Mouse (Mus musculus) embryonic fibroblast, embryonic 13.5 days (primary cell): ENCODE results near the gene Zfp418. TPM values are rescaled to one million over a fixed set of nuclear protein-coding genes. Genes with fewer than 3 reads are reported as not detected.
"Not testable (repeated sequence)": the region's sequence is repeated elsewhere in the genome, so short reads cannot be mapped to it uniquely, and the experiment has no call there.

ENCODE experiments used
- H3K27ac ChIP-seq: 2 replicates; pipeline ENCODE4 v1.5.1; 2012; ENCODE audit warnings: low read length, control low read depth, inconsistent platforms; ENCODE audit not compliant: insufficient read depth
- H3K4me1 ChIP-seq: 2 replicates; pipeline ENCODE4 v1.6.1; 2011; ENCODE audit warnings: low read length; ENCODE audit not compliant: control insufficient read depth, insufficient read depth
- H3K4me3 ChIP-seq: 2 replicates; pipeline ENCODE4 v1.5.1; 2011; ENCODE audit warnings: mild to moderate bottlenecking, control low read depth, low read length; ENCODE audit not compliant: insufficient read depth
- CTCF ChIP-seq: IDR thresholded peaks from 2 replicates; pipeline ENCODE4 v1.5.1; 2011; ENCODE audit warnings: mild to moderate bottlenecking, control low read depth, low read length, moderate library complexity, borderline replicate concordance; ENCODE audit not compliant: insufficient read depth
- POLR2A ChIP-seq: IDR thresholded peaks from 2 replicates; pipeline ENCODE4 v1.6.1; 2011; ENCODE audit warnings: low read depth, mild to moderate bottlenecking, control low read depth, low read length, moderate library complexity
- polyA plus RNA-seq: library from polyadenylated mRNA; stranded (reverse); fragments of >200 nt; gene quantifications from 2 replicates; pipeline ENCODE4 v1.2.4, GENCODE M21; 2011; ENCODE audit warnings: low read depth; ENCODE audit not compliant: missing spikeins, insufficient read length

The Zfp418 gene
- polyA plus RNA-seq, 1 experiment, result 2.0 TPM

GRCm38 (mm10) chr7:7188191-7188942 is 17.2 kb downstream of the Zfp418 start:
- H3K27ac ChIP-seq, result no peak overlapping the region
- peak; percentile 90 for TF ChIP-seq CTCF
- TF ChIP-seq POLR2A, result no peak
- no peaks in the 10 kb centered on the region for H3K4me1 ChIP-seq
- peak overlapping the region; percentile 70 for H3K4me3 ChIP-seq

GRCm38 (mm10) chr7:7209313-7210151 is 38.4 kb downstream of the Zfp418 start, which contains the start of gene Zfp772:
Zfp772 (minus strand) TSS chr7:7209998.
- peak within 1 kb of the TSS; percentile 84 for H3K4me3 ChIP-seq
- not testable (repeated sequence) for H3K27ac ChIP-seq, H3K4me1 ChIP-seq

Other genes with a start within 250 kb of the Zfp418 start
- not detected in 2 replicates for gene Aurkc, start 176.0 kb upstream of the Zfp418 start, polyA plus RNA-seq
- 8.9 and 9.2 TPM in 2 replicates for gene Zfp954, start 49.8 kb upstream of the Zfp418 start, polyA plus RNA-seq
- 0.13 and 0.26 TPM in 2 replicates for gene Zfp773, start 34.6 kb upstream of the Zfp418 start, polyA plus RNA-seq
- 3.6 and 4.0 TPM in 2 replicates for gene Zfp772, start 38.7 kb downstream of the Zfp418 start, polyA plus RNA-seq
- 0.35 and 0.83 TPM in 2 replicates for gene Vmn2r29, start 76.0 kb downstream of the Zfp418 start, polyA plus RNA-seq
- gene Gm45844, start 107.0 kb downstream of the Zfp418 start, polyA plus RNA-seq, result 2.0 and 2.1 TPM in 2 replicates
- gene Clcn4, start 129.5 kb downstream of the Zfp418 start, polyA plus RNA-seq, result 40.2 and 45.4 TPM in 2 replicates
- not detected in 2 replicates for gene Vmn2r30, start 166.3 kb downstream of the Zfp418 start, polyA plus RNA-seq
- gene Gm45783, start 203.2 kb downstream of the Zfp418 start, polyA plus RNA-seq, result not detected in 2 replicates
- not detected in 2 replicates for gene Vmn2r31, start 228.4 kb downstream of the Zfp418 start, polyA plus RNA-seq